Mouse (Mus musculus) myocyte (in vitro differentiated cells): Measurements from ENCODE around the gene Lexm. TPM values are rescaled to one million over a fixed set of nuclear protein-coding genes. Genes with fewer than 3 reads are reported as not detected.

Experiments
- H3K27me3 ChIP-seq: one replicate; pipeline ENCODE4 v1.6.1; 2011; ENCODE audit not compliant: control insufficient read depth, insufficient read depth, insufficient read length
- H3K36me3 ChIP-seq: one replicate; pipeline ENCODE4 v1.6.1; 2011; ENCODE audit not compliant: control insufficient read depth, insufficient read depth
- H3K4me2 ChIP-seq: one replicate; pipeline ENCODE4 v1.6.1; 2011; ENCODE audit warnings: low read depth, control low read depth
- H3K4me3 ChIP-seq: one replicate; pipeline ENCODE4 v1.5.1; 2011; ENCODE audit warnings: mild to moderate bottlenecking, control low read depth, moderate library complexity
- H3K79me2 ChIP-seq: one replicate; pipeline ENCODE4 v1.6.1; 2011; ENCODE audit not compliant: control insufficient read depth, insufficient read depth
- H3ac ChIP-seq: one replicate; pipeline ENCODE4 v1.6.1; 2011; ENCODE audit not compliant: control insufficient read depth, insufficient read length
- CEBPB ChIP-seq: IDR thresholded peaks from 2 replicates; pipeline ENCODE4 v1.6.1; 2011; ENCODE audit warnings: mild to moderate bottlenecking, moderate library complexity; ENCODE audit not compliant: poor library complexity, insufficient read depth, severe bottlenecking
- E2F4 ChIP-seq: IDR thresholded peaks from one replicate; pipeline ENCODE4 v1.6.1; 2011; ENCODE audit warnings: mild to moderate bottlenecking, control low read depth, moderate library complexity; ENCODE audit not compliant: insufficient read depth
- MAX ChIP-seq: IDR thresholded peaks from one replicate; pipeline ENCODE4 v1.6.1; 2011; ENCODE audit warnings: low read depth, mild to moderate bottlenecking, control low read depth
- MYOD1 ChIP-seq, 3 experiments: IDR thresholded peaks; one replicate each; pipeline ENCODE4 v1.6.1; 2011; ENCODE audit warnings: control low read depth in 2 of 3, low read depth in 2 of 3, mild to moderate bottlenecking in 2 of 3, moderate library complexity in 1 of 3; ENCODE audit not compliant: insufficient read length in 2 of 3, control insufficient read depth in 1 of 3
- MYOG ChIP-seq, 3 experiments: IDR thresholded peaks; one replicate each; pipeline ENCODE4 v1.6.1; 2011; ENCODE audit warnings: control low read depth in 2 of 3, low read depth in 2 of 3, mild to moderate bottlenecking in 2 of 3; ENCODE audit not compliant: insufficient read length in 2 of 3, control insufficient read depth in 1 of 3, insufficient read depth in 1 of 3
- POLR2A ChIP-seq: IDR thresholded peaks from one replicate; pipeline ENCODE4 v1.6.1; 2011; ENCODE audit warnings: low read depth, mild to moderate bottlenecking, control low read depth, moderate library complexity; ENCODE audit not compliant: insufficient read length
- POLR2AphosphoS2 ChIP-seq: IDR thresholded peaks from one replicate; pipeline ENCODE4 v1.6.1; 2011; ENCODE audit warnings: low read depth, control low read depth; ENCODE audit not compliant: insufficient read length
- REST ChIP-seq: IDR thresholded peaks from one replicate; pipeline ENCODE4 v1.6.1; 2011; ENCODE audit warnings: mild to moderate bottlenecking, control low read depth, moderate library complexity; ENCODE audit not compliant: insufficient read depth, insufficient read length
- SRF ChIP-seq: IDR thresholded peaks from one replicate; pipeline ENCODE4 v1.6.1; 2011; ENCODE audit warnings: low read depth; ENCODE audit not compliant: control insufficient read depth, insufficient read length
- TCF12 ChIP-seq: IDR thresholded peaks from one replicate; pipeline ENCODE4 v1.6.1; 2011; ENCODE audit warnings: mild to moderate bottlenecking, control low read depth; ENCODE audit not compliant: poor library complexity, insufficient read depth, severe bottlenecking
- TCF3 ChIP-seq: IDR thresholded peaks from one replicate; pipeline ENCODE4 v1.6.1; 2011; ENCODE audit warnings: low read depth, control low read depth; ENCODE audit not compliant: insufficient read length
- USF1 ChIP-seq: IDR thresholded peaks from one replicate; pipeline ENCODE4 v1.6.1; 2011; ENCODE audit warnings: low read depth, mild to moderate bottlenecking, control low read depth, moderate library complexity
- polyA plus RNA-seq: library from polyadenylated mRNA; unstranded; fragments of >200 nt; fragmentation: generic; extraction: Trizol; gene quantifications from one replicate; pipeline ENCODE4 v1.2.1, GENCODE M21; 2012; ENCODE audit warnings: missing spikeins

Lexm gene
- polyA plus RNA-seq, 1 experiment, result not detected

DNA sequence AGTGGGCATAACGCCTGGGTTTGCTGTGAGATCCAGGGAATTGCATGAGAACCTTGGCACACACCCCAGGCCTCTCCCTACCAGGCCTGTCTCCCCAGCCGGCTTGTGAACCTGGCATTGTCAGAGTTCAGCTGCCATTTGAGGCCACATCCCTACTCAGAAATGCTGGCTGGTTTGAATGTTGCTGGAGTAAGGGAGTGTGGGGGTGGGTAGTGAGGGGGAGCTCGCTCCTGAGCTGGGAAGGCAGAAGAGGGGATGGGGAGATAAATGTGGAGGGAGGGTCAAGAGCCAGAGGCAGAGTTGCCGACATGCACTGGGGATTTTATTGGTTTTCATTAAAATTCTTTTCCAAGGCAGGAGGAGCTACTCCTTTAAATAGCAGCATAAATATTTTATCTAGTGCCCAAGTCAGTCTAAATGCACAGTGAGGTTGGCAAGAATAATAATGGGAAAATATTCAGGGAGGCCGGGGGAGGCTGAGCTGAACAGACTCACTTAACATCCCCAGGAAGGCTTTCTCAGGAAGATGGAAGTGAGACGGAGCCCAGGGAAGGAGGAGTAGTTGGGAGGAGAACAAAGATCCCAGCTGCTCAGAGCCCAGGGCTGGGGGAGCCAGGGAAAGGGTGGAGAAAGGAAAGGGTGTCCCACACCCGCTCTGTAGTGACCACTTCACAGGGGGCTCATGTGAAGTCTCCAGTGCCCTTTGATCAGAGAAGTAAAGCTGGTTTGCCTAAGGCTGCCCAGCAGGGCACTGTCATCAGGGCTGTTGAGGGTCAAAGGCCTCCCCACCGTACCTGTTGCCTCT, 16.4 kb upstream of the Lexm start:
- Histone ChIP-seq H3K4me3 (no peak overlapping the region), H3K4me2 (no peak overlapping the region), H3K36me3 (no peaks in the 10 kb centered on the region), H3K79me2 (no peaks in the 10 kb centered on the region), H3K27me3 (peaks cover 43% of the 10 kb centered on the region), H3ac (no peak overlapping the region)
- TF ChIP-seq POLR2AphosphoS2 (no peak), MAX (no peak), E2F4 (no peak), USF1 (no peak), MYOD1 (IDR thresholded peaks at IDR 0.05; ENCODE audit: control insufficient read depth in 1 of 3, insufficient read length in 2 of 3, low read depth in 2 of 3) (no peak), TCF12 (no peak), SRF (no peak), MYOG (IDR thresholded peaks at IDR 0.05; ENCODE audit: control insufficient read depth in 1 of 3, insufficient read depth in 1 of 3, insufficient read length in 2 of 3, low read depth in 2 of 3) (no peak), TCF3 (no peak), REST (no peak), CEBPB (no peak), POLR2A (no peak)

GRCm38 (mm10) chr4:106632313-106632712, 15.3 kb upstream of the Lexm start:
- no peaks in the 10 kb centered on the region for H3K79me2 ChIP-seq
- TF ChIP-seq REST, result no peak
- no peak for TF ChIP-seq MYOG (IDR thresholded peaks at IDR 0.05; ENCODE audit: control insufficient read depth in 1 of 3, insufficient read depth in 1 of 3, insufficient read length in 2 of 3, low read depth in 2 of 3)
- no peak for TF ChIP-seq TCF12
- no peak for TF ChIP-seq MYOD1 (IDR thresholded peaks at IDR 0.05; ENCODE audit: control insufficient read depth in 1 of 3, insufficient read length in 2 of 3, low read depth in 2 of 3)
- no peak for TF ChIP-seq E2F4
- TF ChIP-seq USF1, result no peak
- no peak for TF ChIP-seq TCF3
- no peak for TF ChIP-seq POLR2AphosphoS2
- no peak for TF ChIP-seq POLR2A
- TF ChIP-seq SRF, result no peak
- no peak for TF ChIP-seq MAX
- no peak for TF ChIP-seq CEBPB
- peaks cover 37% of the 10 kb centered on the region for H3K27me3 ChIP-seq

GRCm38 (mm10) chr4:106630333-106631220, 13.5 kb upstream of the Lexm start:
- no peak overlapping the region for H3K4me3 ChIP-seq
- H3K36me3 ChIP-seq, result no peaks in the 10 kb centered on the region
- no peaks in the 10 kb centered on the region for H3K79me2 ChIP-seq
- H3ac ChIP-seq, result no peak overlapping the region
- H3K27me3 ChIP-seq, result peaks cover 29% of the 10 kb centered on the region
- TF ChIP-seq POLR2A, result no peak
- no peak for TF ChIP-seq SRF
- no peak for TF ChIP-seq MYOG (IDR thresholded peaks at IDR 0.05; ENCODE audit: control insufficient read depth in 1 of 3, insufficient read depth in 1 of 3, insufficient read length in 2 of 3, low read depth in 2 of 3)
- no peak for TF ChIP-seq TCF12
- TF ChIP-seq POLR2AphosphoS2, result no peak
- no peak for TF ChIP-seq MAX
- no peak for TF ChIP-seq E2F4
- TF ChIP-seq CEBPB, result no peak
- no peak for TF ChIP-seq USF1
- no peak overlapping the region for H3K4me2 ChIP-seq

More at GRCm38 (mm10) chr4:106632313-106632712, 15.3 kb upstream of the Lexm start:
- Histone ChIP-seq H3K36me3 (no peaks in the 10 kb centered on the region), H3K4me3 (no peak overlapping the region), H3K4me2 (no peak overlapping the region), H3ac (no peak overlapping the region)

GRCm38 (mm10) chr4:106629374-106629773, 12.3 kb upstream of the Lexm start:
- no peak for TF ChIP-seq TCF12
- no peak for TF ChIP-seq POLR2A
- TF ChIP-seq E2F4, result no peak
- no peak for TF ChIP-seq MYOG (IDR thresholded peaks at IDR 0.05; ENCODE audit: control insufficient read depth in 1 of 3, insufficient read depth in 1 of 3, insufficient read length in 2 of 3, low read depth in 2 of 3)
- TF ChIP-seq USF1, result no peak
- no peak for TF ChIP-seq CEBPB
- no peak for TF ChIP-seq MAX
- TF ChIP-seq REST, result no peak
- TF ChIP-seq MYOD1 (IDR thresholded peaks at IDR 0.05; ENCODE audit: control insufficient read depth in 1 of 3, insufficient read length in 2 of 3, low read depth in 2 of 3), result no peak
- TF ChIP-seq SRF, result no peak
- TF ChIP-seq POLR2AphosphoS2, result no peak
- TF ChIP-seq TCF3, result no peak
- peaks cover 22% of the 10 kb centered on the region for H3K27me3 ChIP-seq

More at GRCm38 (mm10) chr4:106629374-106629773, 12.3 kb upstream of the Lexm start:
- H3K4me2 ChIP-seq, result no peak overlapping the region
- H3K79me2 ChIP-seq, result no peaks in the 10 kb centered on the region
- H3ac ChIP-seq, result no peak overlapping the region
- H3K4me3 ChIP-seq, result no peak overlapping the region
- H3K36me3 ChIP-seq, result no peaks in the 10 kb centered on the region
